Mouse (Mus musculus) liver, embryonic 14 days (tissue): ENCODE measurements around the gene Gm10912. TPM values are rescaled to one million over a fixed set of nuclear protein-coding genes. Genes with fewer than 3 reads are reported as not detected.

Experiments
- polyA plus RNA-seq: library from polyadenylated mRNA; depleted of rRNA; stranded (reverse); fragments of >200 nt; gene quantifications from 2 replicates; pipeline ENCODE4 v1.2.3, GENCODE M21; 2012; rRNA removed

Gene Gm10912
- polyA plus RNA-seq: 0.05 and 0.09 TPM in 2 replicates

DNA sequence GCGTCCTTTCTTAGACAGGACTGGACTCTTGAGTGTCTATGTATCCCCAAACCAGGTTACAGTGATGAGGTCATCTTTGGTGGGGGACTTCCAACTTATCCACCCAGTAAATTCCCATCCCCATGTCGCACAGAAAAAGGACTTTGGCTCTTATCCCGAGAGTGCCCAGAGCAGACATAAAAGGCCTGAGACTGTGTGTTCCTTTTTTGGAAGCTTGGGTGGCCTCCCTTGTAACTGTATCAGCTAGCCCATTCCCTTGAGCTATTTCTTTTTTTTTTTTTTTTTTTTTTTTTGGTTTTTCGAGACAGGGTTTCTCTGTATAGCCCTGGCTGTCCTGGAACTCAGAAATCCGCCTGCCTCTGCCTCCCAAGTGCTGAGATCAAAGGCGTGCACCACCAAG, at the start of gene Gm10912:
Gene Gm10912 (plus strand): TSS at position 301 of the 400 bp plus-strand sequence.

DNA sequence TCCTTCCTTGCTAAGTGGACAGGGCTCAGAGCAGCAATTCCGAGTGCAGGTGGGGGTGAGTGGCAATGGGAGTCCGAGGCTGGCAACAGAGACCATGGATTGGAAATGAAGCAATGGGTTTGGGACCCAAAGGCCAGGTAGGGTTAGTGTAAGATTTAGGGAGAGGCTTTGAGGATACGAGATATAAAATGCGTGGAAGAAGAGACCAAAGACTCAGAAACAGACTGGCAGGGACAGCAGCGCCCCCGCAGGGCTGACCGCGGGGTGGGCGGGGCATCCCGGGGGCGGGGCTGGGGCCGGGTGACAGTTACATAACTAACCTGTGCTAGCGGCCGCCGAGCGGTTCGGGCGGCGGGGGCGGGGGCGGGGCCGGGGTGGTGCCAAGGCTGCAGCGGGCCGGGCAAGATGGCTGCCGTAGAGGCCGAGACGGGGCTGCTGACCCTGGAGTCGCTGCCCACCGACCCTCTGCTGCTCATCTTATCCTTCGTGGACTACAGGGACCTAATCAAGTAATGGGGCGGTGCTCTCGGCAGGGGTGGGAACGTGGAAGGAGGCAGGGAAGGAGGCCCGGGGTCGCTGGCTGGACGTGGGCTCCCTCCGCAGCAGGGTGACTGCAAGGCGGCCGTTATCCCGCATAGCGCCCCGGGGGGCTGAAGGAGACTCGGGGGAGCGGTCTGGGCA, 38.0 kb upstream of the Gm10912 start, which contains the start of gene Fbxo3:
Gene Fbxo3 (plus strand): TSS at position 264 of the 681 bp plus-strand sequence.

DNA sequence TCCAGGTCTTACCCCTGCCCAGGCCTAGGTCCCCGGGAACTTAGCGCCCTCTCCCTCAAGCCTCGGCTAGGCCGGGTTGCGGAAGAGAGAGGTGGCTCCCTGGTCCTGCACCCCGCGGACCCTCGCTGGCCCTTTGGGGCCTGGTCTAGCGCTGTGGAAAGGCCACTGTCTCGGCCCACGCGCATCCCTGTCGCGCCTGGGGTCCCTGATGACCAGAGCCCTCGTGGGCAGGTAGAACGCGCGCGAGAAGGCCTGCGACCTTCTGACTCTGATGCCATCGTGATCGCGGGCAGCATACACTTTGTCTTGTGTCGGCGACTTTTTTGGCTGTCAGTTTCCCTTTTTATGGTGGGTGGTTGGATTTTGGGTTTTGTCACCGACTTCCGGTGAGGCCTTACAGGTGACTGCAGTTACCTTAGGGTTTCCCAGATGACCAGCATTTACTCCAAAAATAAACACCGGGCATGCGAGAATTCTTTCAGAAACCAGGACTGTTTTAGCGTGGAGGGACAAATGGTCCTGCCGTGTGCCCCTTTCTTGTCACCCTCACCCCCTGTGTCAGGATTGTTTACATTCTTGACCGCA, 37.4 kb upstream of the Gm10912 start, which contains the start of gene 4931422A03Rik:
Gene 4931422A03Rik (minus strand): TSS at position 223 of the 585 bp plus-strand sequence.

DNA sequence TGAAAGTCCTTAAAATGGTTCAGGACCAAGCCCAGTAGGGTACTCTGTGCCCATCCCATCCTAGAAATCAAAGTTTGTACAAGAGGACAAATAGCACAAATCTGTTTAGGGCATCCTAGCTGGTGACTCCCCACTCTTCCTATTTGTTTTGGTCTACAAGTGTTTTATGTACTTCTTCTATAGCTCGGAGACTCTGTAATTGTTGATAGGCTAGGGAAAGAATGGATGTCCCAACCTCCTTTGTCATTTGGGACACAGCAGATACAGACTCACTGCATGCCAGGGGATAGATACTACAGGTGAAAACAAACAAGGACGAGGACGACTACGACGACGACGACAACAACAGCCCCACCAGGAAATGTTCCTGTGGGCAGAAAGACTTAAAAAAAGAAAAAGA, 2.8 kb downstream of the Gm10912 start, which contains the start of gene Gm10799:
Gene Gm10799 (minus strand): TSS at position 101 of the 400 bp plus-strand sequence.

DNA sequence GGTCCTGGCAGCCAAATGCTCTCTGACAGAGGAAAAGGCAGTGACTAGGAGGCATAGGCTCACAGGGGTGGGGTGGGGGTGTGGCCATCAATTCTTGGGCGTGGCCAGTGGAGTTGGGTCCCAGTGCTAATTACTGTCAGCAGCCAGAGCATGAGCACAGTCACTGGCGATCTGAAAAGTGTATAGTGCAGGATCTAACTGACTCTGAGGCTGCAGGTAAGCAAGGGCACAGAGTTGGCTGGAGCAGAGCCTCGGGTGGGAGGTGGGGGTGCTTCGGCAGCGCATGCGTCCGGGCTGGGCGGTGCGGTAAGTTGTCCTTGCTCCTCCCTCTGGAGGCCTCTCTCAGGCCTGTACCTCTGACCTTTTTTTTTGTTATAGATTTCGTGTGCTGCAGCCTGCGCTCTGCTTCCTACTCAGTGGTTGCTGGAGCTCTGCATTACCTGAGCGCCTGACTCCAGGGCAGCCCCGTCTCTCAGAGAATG, 4.1 kb downstream of the Gm10912 start, which contains the start of gene Cd59b:
Gene Cd59b (plus strand): TSS at position 146 of the 482 bp plus-strand sequence.

DNA sequence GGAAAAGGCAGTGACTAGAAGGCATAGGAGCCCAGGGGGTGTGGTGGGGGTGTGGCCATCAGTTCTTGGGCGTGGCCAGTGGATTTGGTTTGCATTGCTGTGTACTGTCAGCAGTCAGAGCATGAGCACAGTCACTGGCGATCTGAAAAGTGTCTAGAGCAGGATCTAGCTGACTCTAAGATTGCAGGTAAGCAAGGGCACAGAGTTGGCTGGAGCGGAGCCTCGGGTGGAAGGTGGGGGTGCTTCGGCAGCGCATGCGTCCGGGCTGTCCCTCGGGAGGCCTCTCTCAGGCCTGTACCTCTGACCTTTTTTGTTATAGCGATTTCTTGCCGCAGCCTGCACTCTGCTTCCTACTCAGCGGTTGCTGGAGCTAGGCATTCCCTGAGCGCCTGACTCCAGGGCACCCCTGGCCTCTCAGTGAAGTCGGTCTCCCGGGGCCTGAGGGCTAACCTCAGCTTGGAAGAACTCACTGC, 30.2 kb downstream of the Gm10912 start, which contains the start of gene Cd59a:
Gene Cd59a (plus strand): TSS at position 61 of the 473 bp plus-strand sequence.

Other genes with a start within 250 kb of the Gm10912 start
- gene Lmo2, start 107.8 kb upstream of the Gm10912 start, polyA plus RNA-seq: 145 and 161 TPM in 2 replicates
- gene Fbxo3, start 38.1 kb upstream of the Gm10912 start, polyA plus RNA-seq: 29.7 and 34.0 TPM in 2 replicates
- 0.32 TPM in 1 of 2 replicates, not detected in the other for gene 4931422A03Rik, start 37.5 kb upstream of the Gm10912 start, polyA plus RNA-seq
- gene Gm10799, start 2.7 kb downstream of the Gm10912 start, polyA plus RNA-seq: not detected in 2 replicates
- 6.8 and 8.0 TPM in 2 replicates for gene Cd59b, start 4.0 kb downstream of the Gm10912 start, polyA plus RNA-seq
- gene Cd59a, start 30.0 kb downstream of the Gm10912 start, polyA plus RNA-seq: 40.5 and 50.9 TPM in 2 replicates
- gene A930018P22Rik, start 56.9 kb downstream of the Gm10912 start, polyA plus RNA-seq: 0.19 and 0.20 TPM in 2 replicates